Mouse (Mus musculus) bone marrow, adult 2 months (tissue): ENCODE data around the gene Wfikkn2. TPM values are rescaled to one million over a fixed set of nuclear protein-coding genes. Genes with fewer than 3 reads are reported as not detected.
"Not testable (repeated sequence)": the region's sequence is repeated elsewhere in the genome, so short reads cannot be mapped to it uniquely, and the experiment has no call there.

Experiments
- H3K27ac ChIP-seq: fragments of 200-500 bp; 2 replicates; pipeline ENCODE4 v1.5.1; 2012; ENCODE audit warnings: low read depth, mild to moderate bottlenecking, control low read depth, inconsistent platforms, low read length; ENCODE audit not compliant: control insufficient read depth, poor library complexity, insufficient read depth
- H3K4me1 ChIP-seq: fragments of 200-500 bp; 2 replicates; pipeline ENCODE4 v1.6.1; 2011; ENCODE audit warnings: low read length; ENCODE audit not compliant: control insufficient read depth, insufficient read depth
- H3K4me3 ChIP-seq: fragments of 200-500 bp; replicated peaks from 2 replicates; pipeline ENCODE3; 2011; ENCODE audit warnings: mild to moderate bottlenecking, low read depth, low read length, control low read depth; ENCODE audit not compliant: control insufficient read depth
- CTCF ChIP-seq: fragments of 200-500 bp; IDR thresholded peaks from 2 replicates; pipeline ENCODE4 v1.5.1; 2011; ENCODE audit warnings: low read length, control low read depth; ENCODE audit not compliant: control insufficient read depth, insufficient read depth
- POLR2A ChIP-seq: fragments of 200-500 bp; IDR thresholded peaks from 2 replicates; pipeline ENCODE4 v1.6.1; 2011; ENCODE audit warnings: low read depth, mild to moderate bottlenecking, control low read depth, low read length, borderline replicate concordance; ENCODE audit not compliant: control insufficient read depth
- WGBS: fragments of 180-500 bp; shearing (Covaris S2); methylation state at CpG from one replicate; pipeline ENCODE4 v1.1.7; 2018; 5-methylcytosine and 5-hydroxymethylcytosine counted together
- polyA plus RNA-seq: library from polyadenylated mRNA; stranded (reverse); fragments of >200 nt; gene quantifications from 2 replicates; pipeline ENCODE4 v1.2.4, GENCODE M21; 2011; ENCODE audit warnings: low replicate concordance; ENCODE audit not compliant: missing spikeins, insufficient read depth, insufficient read length

The Wfikkn2 gene
- polyA plus RNA-seq, 1 experiment, result 0.42 TPM

DNA sequence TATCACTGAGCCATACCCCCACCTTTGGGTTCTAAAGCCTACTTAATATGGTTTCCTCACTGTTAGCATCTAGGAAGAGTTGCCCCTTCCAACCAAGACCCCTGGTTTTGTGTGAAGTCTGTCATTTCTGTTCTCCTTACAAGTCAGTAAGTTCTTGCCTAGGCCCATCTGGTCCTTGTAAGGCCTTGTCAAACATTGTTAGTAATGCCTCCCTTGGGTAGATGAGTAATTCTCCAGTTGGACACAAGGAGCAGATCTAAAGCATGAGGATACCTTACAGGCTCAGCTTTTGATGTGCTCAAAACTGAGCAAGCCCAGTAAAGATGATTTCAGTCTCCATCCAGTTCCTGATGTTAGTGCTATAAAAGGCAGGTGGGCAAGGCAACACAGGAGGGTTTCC is 23.0 kb upstream of the Wfikkn2 start:
- TF ChIP-seq CTCF (no peak), POLR2A (no peak)
- Histone ChIP-seq H3K27ac (no peak overlapping the region), H3K4me3 (no peak overlapping the region), H3K4me1 (peaks cover 6% of the 10 kb centered on the region; the same call in 1 of the 2 replicates)

DNA sequence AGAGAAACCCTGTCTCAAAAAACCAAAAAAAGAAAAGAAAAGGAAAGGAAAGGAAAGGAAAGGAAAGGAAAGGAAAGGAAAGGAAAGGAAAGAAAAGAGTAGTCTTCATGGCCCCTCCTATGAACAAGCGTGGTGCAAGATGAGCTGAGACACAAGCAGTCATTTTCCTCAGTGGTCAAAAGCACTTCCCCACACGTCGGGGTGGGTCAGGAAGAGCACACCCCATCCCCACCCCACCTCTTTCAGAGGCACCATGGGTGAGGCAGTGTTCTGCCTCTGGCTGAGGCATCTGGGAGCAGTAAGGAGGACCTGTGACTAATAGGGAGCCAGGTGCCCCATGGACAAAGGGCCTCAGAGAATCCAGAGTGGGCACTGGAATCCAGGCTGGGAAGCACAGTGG is 20.4 kb upstream of the Wfikkn2 start:
- 10% methylated on average over 3 of the region's 3 CpGs for WGBS
- H3K4me1 ChIP-seq, H3K27ac ChIP-seq, H3K4me3 ChIP-seq: not testable (repeated sequence)

DNA sequence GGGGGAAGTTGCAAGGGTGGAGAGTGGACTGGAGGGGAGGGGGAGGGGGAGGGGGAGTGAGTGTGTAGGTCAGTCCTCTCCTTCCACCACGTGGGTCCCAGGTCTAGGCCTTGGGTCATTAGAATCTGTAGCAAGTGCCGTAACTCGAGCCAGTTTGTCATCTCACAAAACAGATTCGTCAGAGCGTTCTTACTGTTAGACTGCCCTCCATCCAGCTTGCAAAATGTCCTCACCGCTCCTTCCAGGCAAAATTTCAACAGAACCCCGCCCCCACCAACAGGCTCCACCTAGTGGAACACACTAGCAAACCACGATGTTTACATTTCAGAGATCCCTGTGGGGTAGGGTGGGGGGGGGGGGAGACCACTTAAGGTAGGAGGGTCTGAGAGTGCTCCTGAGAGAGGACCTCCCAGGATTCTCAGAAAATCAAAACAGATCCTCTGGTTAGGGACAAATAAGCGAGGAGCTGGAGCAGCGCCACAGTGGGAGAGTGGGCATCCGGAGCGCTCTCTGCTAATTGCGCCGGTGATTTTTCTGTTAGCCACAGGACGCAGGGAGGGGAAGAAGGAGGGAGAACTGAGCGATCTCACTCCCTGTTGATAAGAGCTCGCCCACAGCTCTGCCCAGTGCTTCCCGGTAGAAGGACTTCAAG is 19.5 kb upstream of the Wfikkn2 start:
- H3K27ac ChIP-seq, result peak overlapping the region; percentile 57
- H3K4me1 ChIP-seq, result peaks cover 8% of the 10 kb centered on the region
- TF ChIP-seq POLR2A (no peak), CTCF (0 out of 2 replicates have a peak, but pooled peaks have one; percentile 23)
- WGBS, result 3% methylated on average over 18 of the region's 18 CpGs
- no peak overlapping the region for H3K4me3 ChIP-seq

DNA sequence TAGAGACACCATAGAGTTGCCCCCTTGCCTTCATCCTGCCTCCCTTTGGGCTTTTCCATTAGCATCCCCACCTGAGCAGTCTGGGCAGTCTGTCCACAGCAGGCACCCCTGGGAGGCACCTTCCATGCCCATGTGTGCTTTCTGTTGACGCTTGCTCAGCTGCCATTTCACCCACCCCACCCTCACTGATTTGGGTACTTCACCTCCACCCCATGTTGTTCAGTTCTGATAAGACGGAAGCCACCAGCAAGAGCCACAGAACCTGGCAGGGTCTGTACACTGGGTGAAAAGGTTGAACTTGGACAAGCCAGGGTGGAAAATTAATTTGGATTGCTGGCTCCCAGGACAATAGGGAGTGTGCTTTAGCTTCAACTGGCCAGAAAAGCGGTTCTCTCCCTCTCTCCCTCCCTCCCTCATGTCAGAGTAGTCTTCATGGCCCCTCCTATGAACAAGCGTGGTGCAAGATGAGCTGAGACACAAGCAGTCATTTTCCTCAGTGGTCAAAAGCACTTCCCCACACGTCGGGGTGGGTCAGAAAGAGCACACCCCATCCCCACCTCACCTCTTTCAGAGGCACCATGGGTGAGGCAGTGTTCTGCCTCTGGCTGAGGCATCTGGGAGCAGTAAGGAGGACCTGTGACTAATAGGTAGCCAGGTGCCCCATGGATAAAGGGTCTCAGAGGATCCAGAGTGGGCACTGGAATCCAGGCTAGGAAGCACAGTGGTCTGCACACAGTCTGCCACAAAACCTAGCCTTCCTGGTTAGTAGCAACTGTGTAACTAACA is 16.0 kb upstream of the Wfikkn2 start:
- WGBS, result 27% methylated on average over 6 of the region's 6 CpGs
- Histone ChIP-seq H3K27ac (peak overlapping the region; percentile 78), H3K4me1 (peaks cover 10% of the 10 kb centered on the region), H3K4me3 (no peak overlapping the region)
- no peak for TF ChIP-seq POLR2A
- TF ChIP-seq CTCF, result no peak

DNA sequence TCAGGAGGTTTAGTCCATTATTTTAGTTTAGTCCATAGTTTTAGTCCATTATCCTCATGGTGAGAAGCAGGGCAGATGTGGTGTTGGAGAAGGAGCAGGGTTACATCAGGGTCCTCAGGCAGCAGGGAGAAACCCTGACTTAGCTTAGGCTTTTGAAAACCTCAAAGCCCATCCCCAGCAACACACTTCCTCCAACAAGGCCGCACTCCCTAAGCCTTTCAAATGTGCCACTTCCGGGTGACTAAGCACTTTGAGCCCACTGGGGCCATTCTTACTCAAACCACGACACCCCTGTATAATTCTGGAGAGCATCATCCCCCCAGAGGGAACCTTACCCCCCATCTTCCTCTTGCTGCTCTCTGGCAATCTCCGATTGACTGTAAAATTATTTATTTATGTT is 14.0 kb upstream of the Wfikkn2 start:
- peak overlapping the region; percentile 24; the same call in 1 of the 2 replicates for H3K27ac ChIP-seq
- H3K4me1 ChIP-seq, result peaks cover 9% of the 10 kb centered on the region
- WGBS, result 8% methylated on average over 4 of the region's 4 CpGs
- no peak overlapping the region for H3K4me3 ChIP-seq
- TF ChIP-seq CTCF (no peak), POLR2A (no peak)

DNA sequence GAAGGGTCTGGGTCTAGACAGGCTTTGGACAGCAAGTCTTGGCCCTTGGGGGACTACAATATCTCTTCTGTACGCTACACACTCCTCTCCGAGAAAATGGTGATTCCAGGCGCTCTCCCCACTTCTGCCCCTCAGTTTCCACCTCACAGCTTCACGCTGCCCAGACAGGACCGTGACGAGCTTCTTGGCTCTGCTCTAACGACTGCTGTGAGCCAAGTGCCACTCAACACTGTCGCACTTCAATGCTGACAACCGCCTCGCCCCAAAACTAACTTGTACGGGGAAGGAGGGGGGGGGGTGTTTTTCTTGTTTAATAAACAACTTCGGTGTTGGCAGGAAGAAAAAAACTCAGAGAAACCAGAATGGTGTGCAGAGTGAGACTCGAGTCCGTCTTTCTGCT is 12.2 kb upstream of the Wfikkn2 start:
- TF ChIP-seq CTCF, result no peak
- no peak for TF ChIP-seq POLR2A
- Histone ChIP-seq H3K4me3 (no peak overlapping the region), H3K27ac (no peak overlapping the region), H3K4me1 (peaks cover 9% of the 10 kb centered on the region)
- 88% methylated on average over 14 of the region's 14 CpGs for WGBS

DNA sequence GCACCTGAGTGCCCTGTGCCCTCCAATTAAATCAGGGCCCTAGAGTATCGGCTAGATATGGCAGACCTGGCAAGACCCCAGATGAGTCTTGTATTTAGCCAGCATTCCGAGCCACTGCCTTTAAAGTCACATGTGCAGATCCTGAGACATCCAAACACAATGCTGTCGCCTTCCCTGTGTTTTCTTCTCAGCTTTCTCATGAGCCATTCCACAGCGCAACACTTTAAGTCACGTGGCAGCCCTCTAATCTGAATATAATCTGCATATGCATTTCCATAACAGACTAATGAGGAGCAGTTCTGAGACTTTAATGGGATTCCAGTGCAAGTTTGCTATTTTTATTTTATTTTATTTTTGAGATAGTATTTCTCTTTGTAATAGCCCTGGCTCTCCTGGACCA is 9.9 kb upstream of the Wfikkn2 start:
- peaks cover 3% of the 10 kb centered on the region; the same call in 1 of the 2 replicates for H3K4me1 ChIP-seq
- no peak for TF ChIP-seq CTCF
- TF ChIP-seq POLR2A, result no peak
- H3K4me3 ChIP-seq, result no peak overlapping the region
- 82% methylated on average over 5 of the region's 5 CpGs for WGBS
- H3K27ac ChIP-seq, result no peak overlapping the region

DNA sequence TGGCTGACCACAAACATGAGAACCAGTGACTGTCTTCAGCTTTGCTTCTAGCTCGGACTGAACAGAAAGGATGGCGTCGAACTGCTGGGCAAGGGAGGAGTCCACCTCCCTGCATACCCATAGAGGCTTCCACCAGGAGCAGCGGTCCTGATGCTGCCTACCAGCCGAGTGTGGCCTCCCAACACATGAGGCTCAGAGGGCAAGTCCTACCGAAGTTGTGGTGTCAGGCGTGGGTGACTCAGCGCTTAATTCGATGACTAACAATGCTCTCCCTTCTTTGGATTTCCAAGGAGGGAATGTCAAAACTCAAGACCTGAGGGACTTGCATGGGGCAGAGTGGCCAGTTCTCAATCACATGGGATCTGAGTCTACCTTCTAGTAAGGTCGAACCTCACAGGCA is 7.9 kb upstream of the Wfikkn2 start:
- 42% methylated on average over 10 of the region's 10 CpGs for WGBS
- TF ChIP-seq POLR2A, result no peak
- TF ChIP-seq CTCF, result no peak
- Histone ChIP-seq H3K4me3 (no peak overlapping the region), H3K27ac (no peak overlapping the region), H3K4me1 (no peaks in the 10 kb centered on the region; the same call in 1 of the 2 replicates)
